Mouse (Mus musculus): ENCODE results near the gene Strn.

DNA sequence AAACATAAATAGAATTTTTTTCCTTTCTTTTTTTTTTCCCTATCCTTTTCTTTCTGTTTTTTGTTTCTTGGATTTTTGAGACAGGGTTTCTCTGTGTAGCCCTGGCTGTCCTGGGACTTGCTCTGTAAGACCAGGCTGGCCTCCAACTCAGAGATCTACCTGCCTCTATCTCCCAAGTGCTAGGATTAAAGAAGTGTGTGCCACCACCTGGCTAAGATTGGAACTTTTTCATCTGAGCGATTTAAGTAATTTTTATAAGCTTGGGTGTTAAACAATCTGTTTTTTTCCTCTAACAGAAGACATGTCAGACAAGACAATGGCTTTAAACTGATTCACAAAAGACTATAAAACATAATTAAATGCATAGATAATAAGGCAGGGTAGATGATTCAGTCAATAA lies 1.4 kb upstream of the Strn start:
- no peak for TF ChIP-seq POLR2A (IDR thresholded peaks at IDR 0.05; ENCODE audit: low read depth, low read length)
- peak; percentile 13; the same call in 1 of the 2 replicates for TF ChIP-seq CTCF (IDR thresholded peaks at IDR 0.05; ENCODE audit: extremely low read depth, insufficient read length, insufficient replicate concordance, low read depth, low read length)
